Mouse (Mus musculus): ENCODE data around the gene Epc2. TPM values are rescaled to one million over a fixed set of nuclear protein-coding genes. Genes with fewer than 3 reads are reported as not detected.

Epc2 gene
- polyA plus RNA-seq, 1 experiment, result 8.1 TPM

- no peak overlapping the region for H3K4me3 ChIP-seq (replicated peaks; ENCODE audit: extremely low read depth, low read depth, low read length)
- WGBS, result 88% methylated on average over 3 of the region's 3 CpGs
Observed at GRCm38 (mm10) chr2:49573282-49573681, 122.0 kb downstream of the Epc2 start.

GRCm38 (mm10) chr2:49580585-49580984 lies 129.3 kb downstream of the Epc2 start:
- WGBS, result 72% methylated on average over 3 of the region's 3 CpGs
- DNase-seq, result no peak
- TF ChIP-seq POLR2A (IDR thresholded peaks at IDR 0.05; ENCODE audit: borderline replicate concordance, extremely low read depth, low read depth, low read length) (no peak), CTCF (IDR thresholded peaks at IDR 0.05; ENCODE audit: insufficient read depth, low read length) (no peak)
- Histone ChIP-seq H3K4me3 (replicated peaks; ENCODE audit: extremely low read depth, low read depth, low read length) (no peak overlapping the region), H3K4me1 (ENCODE audit: control insufficient read depth, insufficient read depth, low read length) (no peaks in the 10 kb centered on the region)

More at GRCm38 (mm10) chr2:49573282-49573681, 122.0 kb downstream of the Epc2 start:
- no peaks in the 10 kb centered on the region for H3K4me1 ChIP-seq (ENCODE audit: control insufficient read depth, insufficient read depth, low read length)
- TF ChIP-seq POLR2A (IDR thresholded peaks at IDR 0.05; ENCODE audit: borderline replicate concordance, extremely low read depth, low read depth, low read length), result no peak
- no peak for TF ChIP-seq CTCF (IDR thresholded peaks at IDR 0.05; ENCODE audit: insufficient read depth, low read length)
- no peak for DNase-seq

GRCm38 (mm10) chr2:49582546-49582945 lies 131.3 kb downstream of the Epc2 start:
- Histone ChIP-seq H3K4me1 (ENCODE audit: control insufficient read depth, insufficient read depth, low read length) (no peaks in the 10 kb centered on the region), H3K4me3 (replicated peaks; ENCODE audit: extremely low read depth, low read depth, low read length) (no peak overlapping the region)
- DNase-seq, result no peak
- no peak for TF ChIP-seq CTCF (IDR thresholded peaks at IDR 0.05; ENCODE audit: insufficient read depth, low read length)
- no peak for TF ChIP-seq POLR2A (IDR thresholded peaks at IDR 0.05; ENCODE audit: borderline replicate concordance, extremely low read depth, low read depth, low read length)
- 94% methylated on average over 5 of the region's 5 CpGs for WGBS

- TF ChIP-seq POLR2A (IDR thresholded peaks at IDR 0.05; ENCODE audit: borderline replicate concordance, extremely low read depth, low read depth, low read length), result no peak
- TF ChIP-seq CTCF (IDR thresholded peaks at IDR 0.05; ENCODE audit: insufficient read depth, low read length), result no peak
- 80% methylated on average over 2 of the region's 2 CpGs for WGBS
- no peak for DNase-seq
- Histone ChIP-seq H3K4me3 (replicated peaks; ENCODE audit: extremely low read depth, low read depth, low read length) (no peak overlapping the region), H3K4me1 (ENCODE audit: control insufficient read depth, insufficient read depth, low read length) (no peaks in the 10 kb centered on the region)
Observed at GRCm38 (mm10) chr2:49583311-49583710, 132.0 kb downstream of the Epc2 start.

GRCm38 (mm10) chr2:49590450-49590849 lies 139.2 kb downstream of the Epc2 start:
- DNase-seq, result no peak
- Histone ChIP-seq H3K4me1 (ENCODE audit: control insufficient read depth, insufficient read depth, low read length) (no peaks in the 10 kb centered on the region), H3K4me3 (replicated peaks; ENCODE audit: extremely low read depth, low read depth, low read length) (no peak overlapping the region)
- WGBS, result 64% methylated on average over 5 of the region's 5 CpGs
- TF ChIP-seq CTCF (IDR thresholded peaks at IDR 0.05; ENCODE audit: insufficient read depth, low read length) (no peak), POLR2A (IDR thresholded peaks at IDR 0.05; ENCODE audit: borderline replicate concordance, extremely low read depth, low read depth, low read length) (no peak)

- TF ChIP-seq CTCF (IDR thresholded peaks at IDR 0.05; ENCODE audit: insufficient read depth, low read length), result no peak
- TF ChIP-seq POLR2A (IDR thresholded peaks at IDR 0.05; ENCODE audit: borderline replicate concordance, extremely low read depth, low read depth, low read length), result no peak
- no peak overlapping the region for H3K4me3 ChIP-seq (replicated peaks; ENCODE audit: extremely low read depth, low read depth, low read length)
- no peaks in the 10 kb centered on the region for H3K4me1 ChIP-seq (ENCODE audit: control insufficient read depth, insufficient read depth, low read length)
- no peak for DNase-seq
Observed at GRCm38 (mm10) chr2:49592926-49593325, 141.6 kb downstream of the Epc2 start.

GRCm38 (mm10) chr2:49594886-49595285 lies 143.6 kb downstream of the Epc2 start:
- Histone ChIP-seq H3K4me1 (ENCODE audit: control insufficient read depth, insufficient read depth, low read length) (no peaks in the 10 kb centered on the region), H3K4me3 (replicated peaks; ENCODE audit: extremely low read depth, low read depth, low read length) (no peak overlapping the region)
- TF ChIP-seq CTCF (IDR thresholded peaks at IDR 0.05; ENCODE audit: insufficient read depth, low read length) (no peak), POLR2A (IDR thresholded peaks at IDR 0.05; ENCODE audit: borderline replicate concordance, extremely low read depth, low read depth, low read length) (no peak)
- WGBS, result 82% methylated on average over 7 of the region's 7 CpGs
- no peak for DNase-seq

- no peak for TF ChIP-seq CTCF (IDR thresholded peaks at IDR 0.05; ENCODE audit: insufficient read depth, low read length)
- no peak for TF ChIP-seq POLR2A (IDR thresholded peaks at IDR 0.05; ENCODE audit: borderline replicate concordance, extremely low read depth, low read depth, low read length)
- Histone ChIP-seq H3K4me1 (ENCODE audit: control insufficient read depth, insufficient read depth, low read length) (no peaks in the 10 kb centered on the region), H3K4me3 (replicated peaks; ENCODE audit: extremely low read depth, low read depth, low read length) (no peak overlapping the region)
- no peak for DNase-seq
- WGBS, result 61% methylated on average over 3 of the region's 3 CpGs
Observed at GRCm38 (mm10) chr2:49596318-49596717, 145.0 kb downstream of the Epc2 start.

GRCm38 (mm10) chr2:49600021-49600681 lies 148.9 kb downstream of the Epc2 start:
- no peak for DNase-seq
- TF ChIP-seq POLR2A (IDR thresholded peaks at IDR 0.05; ENCODE audit: borderline replicate concordance, extremely low read depth, low read depth, low read length), result no peak
- no peak for TF ChIP-seq CTCF (IDR thresholded peaks at IDR 0.05; ENCODE audit: insufficient read depth, low read length)
- Histone ChIP-seq H3K4me3 (replicated peaks; ENCODE audit: extremely low read depth, low read depth, low read length) (no peak overlapping the region), H3K4me1 (ENCODE audit: control insufficient read depth, insufficient read depth, low read length) (no peaks in the 10 kb centered on the region)
- 52% methylated on average over 7 of the region's 7 CpGs for WGBS

Other genes with a start within 250 kb of the Epc2 start
- 0.07 and 0.37 TPM in 2 replicates for gene Kif5c, start 167.8 kb downstream of the Epc2 start, polyA plus RNA-seq (2012; rRNA removed)

Data from lung, adult 2 months (tissue).